ENCODE assay signal across 9 mouse cellular contexts in the genomic region with DNA sequence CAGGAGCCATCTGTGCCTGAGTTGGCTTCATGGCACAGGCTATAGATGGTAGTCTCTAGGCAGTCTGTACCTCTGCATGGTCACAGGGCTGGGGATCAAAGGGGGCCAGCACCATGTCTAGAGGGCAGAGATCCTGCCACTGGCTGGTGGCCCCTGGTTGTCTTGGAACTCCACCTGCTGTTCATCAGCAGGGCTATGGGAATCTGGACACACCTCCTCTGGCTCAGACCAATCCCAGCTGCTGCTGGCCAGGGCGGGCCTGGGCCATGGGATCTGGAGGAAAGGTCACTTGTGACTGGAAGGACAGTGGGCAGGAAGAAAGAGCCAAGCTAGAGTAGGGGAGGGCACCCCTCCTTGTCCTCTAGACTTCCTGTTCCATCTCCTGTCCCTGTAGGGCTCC. TPM values are rescaled to one million over a fixed set of nuclear protein-coding genes. Genes with fewer than 3 reads are reported as not detected.
DNase-seq lines count a peak whose midpoint lies in the region; ATAC-seq and TF ChIP-seq lines count a peak whose summit lies in the region.
"Had no signal": no experiment of that assay in that cellular context is flagged by ENCODE, and none has a peak within 500 bp of the region (broad histone marks: within the 10 kb centered on the region; RNA-seq: fewer than 3 reads in every experiment).

Gene Slc25a34, minus strand, starts transcription at position 156 of the 400 bp plus-strand sequence.

- intact Hi-C loops in gastrocnemius, adult 2 months (cut with DNase I): loop anchor here (2.0 kb wide), 1 partner anchor 13 kb away; no protein-coding TSS in a partner anchor

- WGBS in intestine, embryonic 14.5 days: 60% methylated on average over 1 of the region's 1 CpGs

- H3K36me3 ChIP-seq in intestine, embryonic 14.5 days (ENCODE audit: control insufficient read depth, insufficient read depth, low read length): peaks cover 28% of the 10 kb centered on the region

- H3K4me1 ChIP-seq in intestine, embryonic 14.5 days (replicated peaks; ENCODE audit: control insufficient read depth, insufficient read depth, low read length): peaks cover 11% of the 10 kb centered on the region

- H3K4me2 ChIP-seq in intestine, embryonic 14.5 days (ENCODE audit: low read length): no peak within 1 kb of the TSS

- no peaks in the 10 kb centered on the region for H3K27me3 ChIP-seq in intestine, embryonic 14.5 days (replicated peaks; ENCODE audit: control insufficient read depth, insufficient read depth, low read length)

- 0 out of 2 replicates have a peak, but pooled peaks have one; percentile 6 for TF ChIP-seq CTCF in gastrocnemius, adult 2 months (IDR thresholded peaks at IDR 0.05)

- peak; percentile 72 for DNase-seq in ovary, postnatal 36 days (ENCODE audit: low spot score)
- DNase-seq in ovary, postnatal 14 days (ENCODE audit: low spot score): no peak
- peak; percentile 88 for DNase-seq in gastrocnemius, adult 2 months
- DNase-seq in intestine, embryonic 14.5 days (ENCODE audit: low spot score): no peak
- peak; percentile 66 to 77 for DNase-seq in lung, adult 18-20 months
- DNase-seq in cerebellum, adult 9-11 months: no peak
- DNase-seq in layer of hippocampus, adult 8-10 months (ENCODE audit: low spot score in 2 of 2): no peak
- DNase-seq in urinary bladder, postnatal 4 days (ENCODE audit: low spot score in 2 of 2): no peak

- H3K27ac ChIP-seq in gastrocnemius, adult 2 months: peak within 1 kb of the TSS; percentile 90
- no peak within 1 kb of the TSS for H3K27ac ChIP-seq in intestine, embryonic 14.5 days (ENCODE audit: low read depth)

- no peaks in the 10 kb centered on the region for H3K9me3 ChIP-seq in intestine, embryonic 14.5 days (ENCODE audit: control insufficient read depth, low read length)

- H3K9ac ChIP-seq in intestine, embryonic 14.5 days (ENCODE audit: low read length): no peak within 1 kb of the TSS

- peak within 1 kb of the TSS; percentile 69 for H3K4me3 ChIP-seq in gastrocnemius, adult 2 months
- H3K4me3 ChIP-seq in intestine, embryonic 14.5 days (ENCODE audit: low read depth, low read length): no peak within 1 kb of the TSS

- ATAC-seq in intestine, embryonic 14.5 days (replicated peaks; ENCODE audit: low FRiP score, low TSS enrichment, low read depth): 0 out of 2 replicates have a peak, but pooled peaks have one; percentile 28

RNA-seq across cellular contexts. Expression of gene Slc25a34, which starts in this region (rescaled TPM):
- total RNA-seq in gastrocnemius, adult 2 months (2021): 10 to 100 TPM; 10.3 to 26.9 TPM
- 0.17 and 0.26 TPM in 2 replicates for polyA plus RNA-seq in intestine, embryonic 14.5 days (2014; fragmentation: Nextera tagmentation; extraction: Ambion mirVana)
- 1 to 10 TPM; 2.9 to 4.5 (median 3.8) TPM for total RNA-seq in layer of hippocampus, adult 8-10 months (2022)
- total RNA-seq: hematopoietic stem cell, adult 5-6 weeks had no signal

Comparison
In these comparisons a context has a peak if more than half of its experiments do, and no peak if none do; other contexts are left out.
1. DNase-seq: peak in ovary, postnatal 36 days (single experiment), gastrocnemius, adult 2 months (single experiment) and lung, adult 18-20 months (2 of 2); none in ovary, postnatal 14 days (single experiment), intestine, embryonic 14.5 days (single experiment), cerebellum, adult 9-11 months (single experiment), layer of hippocampus, adult 8-10 months (0 of 2) and urinary bladder, postnatal 4 days (0 of 2).
2. Peak in ATAC-seq in intestine, embryonic 14.5 days; RNA of the gene not detected or under 1 TPM.